In the genomic region with DNA sequence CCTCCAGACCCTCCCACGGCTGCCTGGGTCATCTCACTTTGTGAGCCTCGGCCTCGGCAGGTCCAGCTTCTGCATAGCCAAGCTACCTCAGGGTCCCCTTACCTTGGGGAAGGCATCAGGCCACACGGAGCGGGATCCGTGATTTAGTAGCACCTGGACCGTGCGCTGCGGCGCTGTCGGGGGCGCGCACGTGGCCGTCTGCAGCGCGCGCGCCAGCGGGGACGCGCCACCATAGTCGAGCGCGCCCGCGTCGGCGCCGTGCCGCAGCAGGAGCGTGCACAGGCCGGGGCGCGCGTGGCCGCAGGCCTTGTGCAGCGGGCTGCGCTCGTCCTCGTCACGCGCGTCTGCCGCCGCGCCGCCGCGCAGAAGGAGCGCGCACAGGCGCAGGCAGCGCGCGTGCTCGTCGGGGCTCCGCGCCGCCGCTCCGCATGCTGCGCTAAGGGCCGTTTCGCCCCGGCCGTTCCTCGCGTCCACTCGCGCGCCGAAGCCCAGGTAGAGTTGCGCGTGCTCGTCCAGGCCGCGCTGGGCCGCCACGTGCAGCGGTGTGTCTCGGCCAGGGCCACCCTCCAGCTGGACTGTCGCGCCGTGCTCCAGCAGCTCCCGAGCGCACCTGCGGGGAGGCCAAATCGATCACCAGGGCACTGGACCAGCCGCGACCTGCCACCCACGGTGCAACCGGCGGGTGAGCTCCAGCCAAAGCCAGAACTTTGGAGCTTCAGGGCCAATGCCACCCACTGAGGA, we compare ENCODE assay signal across 9 mouse cellular contexts. TPM values are rescaled to one million over a fixed set of nuclear protein-coding genes. Genes with fewer than 3 reads are reported as not detected.
A peak's percentile ranks its signal among the peaks of the same experiment; 100 is the strongest.
DNase-seq lines count a peak whose midpoint lies in the region; ATAC-seq and TF ChIP-seq lines count a peak whose summit lies in the region.
"Had no signal": no experiment of that assay in that cellular context is flagged by ENCODE, and none has a peak within 500 bp of the region (broad histone marks: within the 10 kb centered on the region; RNA-seq: fewer than 3 reads in every experiment).

No protein-coding gene starts in this region.

- peak overlapping the region; percentile 26; the same call in 1 of the 2 replicates for H3K9ac ChIP-seq in embryonic facial prominence, embryonic 15.5 days
- H3K9ac ChIP-seq in hindbrain, embryonic 14.5 days, result peak overlapping the region; percentile 74
- peak overlapping the region; percentile 63 for H3K9ac ChIP-seq in limb, embryonic 14.5 days (ENCODE audit: low read depth, low read length, severe bottlenecking)

- peak overlapping the region; percentile 56 for H3K4me3 ChIP-seq in embryonic facial prominence, embryonic 15.5 days (replicated peaks)
- H3K4me3 ChIP-seq in hindbrain, embryonic 14.5 days (replicated peaks; ENCODE audit: low read length), result peak overlapping the region; percentile 61
- H3K4me3 ChIP-seq in limb, embryonic 14.5 days (replicated peaks; ENCODE audit: low read length), result peak overlapping the region; percentile 58

- H3K4me2 ChIP-seq in embryonic facial prominence, embryonic 15.5 days (replicated peaks), result peak overlapping the region; percentile 97
- peak overlapping the region; percentile 88 for H3K4me2 ChIP-seq in hindbrain, embryonic 14.5 days (replicated peaks)
- H3K4me2 ChIP-seq in limb, embryonic 14.5 days (replicated peaks; ENCODE audit: low read depth, low read length, severe bottlenecking), result peak overlapping the region; percentile 94

- H3K9me3 ChIP-seq in embryonic facial prominence, embryonic 15.5 days (replicated peaks), result no peaks in the 10 kb centered on the region
- no peaks in the 10 kb centered on the region for H3K9me3 ChIP-seq in hindbrain, embryonic 14.5 days (ENCODE audit: control insufficient read depth, low read length)
- no peaks in the 10 kb centered on the region for H3K9me3 ChIP-seq in limb, embryonic 14.5 days (ENCODE audit: control insufficient read depth, low read length)

- peaks cover 61% of the 10 kb centered on the region for H3K27me3 ChIP-seq in embryonic facial prominence, embryonic 15.5 days
- H3K27me3 ChIP-seq in hindbrain, embryonic 14.5 days (ENCODE audit: control insufficient read depth, insufficient read depth, low read length), result peaks cover 44% of the 10 kb centered on the region
- H3K27me3 ChIP-seq in limb, embryonic 14.5 days (ENCODE audit: control insufficient read depth, insufficient read depth, low read length), result peaks cover 48% of the 10 kb centered on the region

- H3K36me3 ChIP-seq in embryonic facial prominence, embryonic 15.5 days, result no peaks in the 10 kb centered on the region
- no peaks in the 10 kb centered on the region for H3K36me3 ChIP-seq in hindbrain, embryonic 14.5 days (replicated peaks; ENCODE audit: control insufficient read depth, insufficient read depth)
- H3K36me3 ChIP-seq in limb, embryonic 14.5 days (ENCODE audit: control insufficient read depth, insufficient read depth, low read length), result no peaks in the 10 kb centered on the region

- WGBS in embryonic facial prominence, embryonic 15.5 days, result under 1% methylated on average over 91 of the region's 95 CpGs
- under 1% methylated on average over 70 of the region's 95 CpGs for WGBS in hindbrain, embryonic 14.5 days
- WGBS in limb, embryonic 14.5 days, result 1% methylated on average over 55 of the region's 95 CpGs

- ATAC-seq in embryonic facial prominence, embryonic 15.5 days (ENCODE audit: insufficient number of reproducible peaks, low FRiP score, low TSS enrichment, low read depth), result no peak
- ATAC-seq in hindbrain, embryonic 14.5 days (ENCODE audit: low FRiP score), result peak; percentile 59
- no peak for ATAC-seq in limb, embryonic 14.5 days (ENCODE audit: low FRiP score, low read depth)
- ATAC-seq in granulocyte monocyte progenitor cell, adult 5-6 weeks (replicated peaks; ENCODE audit: poor library complexity, severe bottlenecking), result no peak; the same call in 1 of the 2 replicates

- H3K4me1 ChIP-seq in embryonic facial prominence, embryonic 15.5 days, result peaks cover 9% of the 10 kb centered on the region; the same call in 1 of the 2 replicates
- H3K4me1 ChIP-seq in hindbrain, embryonic 14.5 days (replicated peaks; ENCODE audit: control insufficient read depth, insufficient read depth, low read length), result peaks cover 9% of the 10 kb centered on the region
- no peaks in the 10 kb centered on the region for H3K4me1 ChIP-seq in limb, embryonic 14.5 days (ENCODE audit: control insufficient read depth, insufficient read depth, low read length)

- peak; percentile 47 for DNase-seq in embryo, embryonic 10 days (ENCODE audit: low spot score)
- no peak for DNase-seq in embryo, embryonic 9.5 days (ENCODE audit: extremely low spot score)
- DNase-seq in Muller cell, postnatal 12 days (ENCODE audit: inconsistent ontology term), result peak; percentile 21
- DNase-seq in hindbrain, embryonic 14.5 days (ENCODE audit: low spot score), result peak; percentile 75
- DNase-seq in limb, embryonic 14.5 days (ENCODE audit: low spot score), result peak; percentile 54
- DNase-seq in right cerebral cortex, adult 2 months (ENCODE audit: low spot score in 2 of 2), result peak; percentile 40 to 64

- TF ChIP-seq POLR2A in limb, embryonic 14.5 days (IDR thresholded peaks at IDR 0.05; ENCODE audit: borderline replicate concordance, extremely low read depth, insufficient read depth, insufficient read length), result no peak

- no peak overlapping the region for H3K27ac ChIP-seq in embryonic facial prominence, embryonic 15.5 days (replicated peaks)
- peak overlapping the region; percentile 66 for H3K27ac ChIP-seq in hindbrain, embryonic 14.5 days
- no peak overlapping the region for H3K27ac ChIP-seq in limb, embryonic 14.5 days (replicated peaks; ENCODE audit: low read depth, low read length)

RNA-seq across cellular contexts. Expression of gene Gbx2, which starts 37.3 kb away (rescaled TPM):
- 0.28 and 0.29 TPM in 2 replicates for polyA plus RNA-seq in embryonic facial prominence, embryonic 15.5 days (2015; fragmentation: Nextera tagmentation; extraction: Ambion mirVana)
- polyA plus RNA-seq in hindbrain, embryonic 14.5 days (2014; fragmentation: Nextera tagmentation; extraction: Ambion mirVana), result 40.6 and 41.6 TPM in 2 replicates
- 0.21 and 0.24 TPM in 2 replicates for polyA plus RNA-seq in limb, embryonic 14.5 days (2012; rRNA removed)
- polyA plus RNA-seq in limb, embryonic 14.5 days (2014; fragmentation: Nextera tagmentation; extraction: Ambion mirVana), result 0.17 and 0.33 TPM in 2 replicates
- total RNA-seq in granulocyte monocyte progenitor cell, adult 5-6 weeks (2014; fragmentation: Nextera tagmentation), result 1.2 TPM in 1 of 2 replicates, not detected in the other
- total RNA-seq in granulocyte monocyte progenitor cell, adult 5-6 weeks (2017), result 0.47 and 2.7 TPM in 2 replicates

RNA-seq across cellular contexts. Expression of gene Asb18, which starts 46.2 kb away (rescaled TPM):
- polyA plus RNA-seq in embryonic facial prominence, embryonic 15.5 days (2015; fragmentation: Nextera tagmentation; extraction: Ambion mirVana), result 0.09 TPM in 1 of 2 replicates, not detected in the other
- polyA plus RNA-seq in hindbrain, embryonic 14.5 days (2014; fragmentation: Nextera tagmentation; extraction: Ambion mirVana), result 0.30 and 0.66 TPM in 2 replicates
- 0.38 and 0.61 TPM in 2 replicates for polyA plus RNA-seq in limb, embryonic 14.5 days (2012; rRNA removed)
- 0.06 and 0.11 TPM in 2 replicates for polyA plus RNA-seq in limb, embryonic 14.5 days (2014; fragmentation: Nextera tagmentation; extraction: Ambion mirVana)
- total RNA-seq in granulocyte monocyte progenitor cell, adult 5-6 weeks (2014; fragmentation: Nextera tagmentation), result not detected in 2 replicates
- not detected in 2 replicates for total RNA-seq in granulocyte monocyte progenitor cell, adult 5-6 weeks (2017)
- polyA plus RNA-seq: spleen, adult 2 months had no signal

Comparison
In these comparisons a context has a peak if more than half of its experiments do, and no peak if none do; other contexts are left out.
1. RNA of gene Gbx2, which starts 37.3 kb away (polyA plus RNA-seq): 40.6 to 41.6 TPM in hindbrain, embryonic 14.5 days; 0.28 to 0.29 TPM in embryonic facial prominence, embryonic 15.5 days and 0.17 to 0.33 TPM in limb, embryonic 14.5 days; every median in the first group is over 10 times any median in the second.
2. Peak in every context shown above with its lines, with median percentiles within 50 percentile points of each other: H3K4me2 ChIP-seq, H3K4me3 ChIP-seq and H3K9ac ChIP-seq.